21 mouse cellular contexts compared by ENCODE assay signal in the genomic region with DNA sequence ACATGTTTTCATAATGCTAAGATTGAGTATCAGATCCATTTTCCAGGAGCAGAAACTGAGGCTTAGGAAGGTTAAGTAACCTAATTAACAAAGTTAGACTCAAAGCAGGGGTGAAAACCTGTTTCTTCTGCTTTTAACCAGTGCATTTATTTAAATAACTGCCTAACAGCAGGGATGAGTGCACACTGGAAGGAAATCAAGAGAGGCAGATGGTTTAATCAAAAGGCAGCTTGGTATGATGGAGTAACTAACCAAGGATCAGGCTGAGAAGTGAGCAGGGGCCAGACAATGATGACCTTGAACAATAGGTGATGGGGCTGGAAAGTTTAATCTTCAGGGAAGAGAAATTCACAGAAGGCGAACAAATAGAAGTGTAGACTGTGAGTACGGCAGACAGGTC.
A peak's percentile ranks its signal among the peaks of the same experiment; 100 is the strongest.
DNase-seq lines count a peak whose midpoint lies in the region; ATAC-seq and TF ChIP-seq lines count a peak whose summit lies in the region.
"Had no signal": no experiment of that assay in that cellular context is flagged by ENCODE, and none has a peak within 500 bp of the region (broad histone marks: within the 10 kb centered on the region; RNA-seq: fewer than 3 reads in every experiment).

No protein-coding gene starts in this region.

- no peaks in the 10 kb centered on the region for H3K9me3 ChIP-seq in midbrain, embryonic 10.5 days (replicated peaks)
- H3K9me3 ChIP-seq: embryonic facial prominence, embryonic 10.5 days; forebrain, embryonic 10.5 days; hindbrain, embryonic 10.5 days; limb, embryonic 12.5 days had no signal

- TF ChIP-seq CTCF in brain, embryonic 14.5 days (IDR thresholded peaks at IDR 0.05; ENCODE audit: borderline replicate concordance, extremely low read depth, insufficient read depth, insufficient read length): no peak

- no peak for ATAC-seq in erythroblast, adult 5-6 weeks (replicated peaks; ENCODE audit: low FRiP score, poor library complexity, severe bottlenecking)
- ATAC-seq: intestine, postnatal 0 days; liver, postnatal 0 days; lung, postnatal 0 days had no signal

- no peak overlapping the region for H3K4me3 ChIP-seq in midbrain, embryonic 10.5 days
- H3K4me3 ChIP-seq: embryonic facial prominence, embryonic 10.5 days; forebrain, embryonic 10.5 days; gastrocnemius, adult 2 months; hindbrain, embryonic 10.5 days; limb, embryonic 12.5 days had no signal

- WGBS in midbrain, embryonic 10.5 days: 84% methylated on average over 2 of the region's 2 CpGs

- H3K36me3 ChIP-seq in midbrain, embryonic 10.5 days: no peaks in the 10 kb centered on the region
- H3K36me3 ChIP-seq: embryonic facial prominence, embryonic 10.5 days; forebrain, embryonic 10.5 days; hindbrain, embryonic 10.5 days; limb, embryonic 12.5 days had no signal

- no peaks in the 10 kb centered on the region for H3K27me3 ChIP-seq in midbrain, embryonic 10.5 days (ENCODE audit: low read depth, poor library complexity, severe bottlenecking)

- no peak overlapping the region for H3K27ac ChIP-seq in midbrain, embryonic 10.5 days (replicated peaks)
- H3K27ac ChIP-seq: embryonic facial prominence, embryonic 10.5 days; forebrain, embryonic 10.5 days; gastrocnemius, adult 2 months; hindbrain, embryonic 10.5 days; limb, embryonic 12.5 days; macrophage had no signal

- TF ChIP-seq POLR2A in brain, embryonic 14.5 days (IDR thresholded peaks at IDR 0.05; ENCODE audit: borderline replicate concordance, extremely low read depth, insufficient read depth, insufficient read length, poor library complexity, severe bottlenecking): no peak

- H3K4me1 ChIP-seq in midbrain, embryonic 10.5 days: no peaks in the 10 kb centered on the region
- H3K4me1 ChIP-seq: embryonic facial prominence, embryonic 10.5 days had no signal

- peak; percentile 46 for DNase-seq in layer of hippocampus, adult 9-10 months (ENCODE audit: low spot score)
- DNase-seq in layer of hippocampus, postnatal 10 days (ENCODE audit: low spot score in 2 of 2): no peak
- DNase-seq in R1 (ENCODE audit: low read depth, low spot score): peak; percentile 10
- DNase-seq in brain, embryonic 14.5 days (ENCODE audit: low read depth): peak; percentile 77
- DNase-seq in cerebellum, adult 9-10 months: peak; percentile 74
- no peak for DNase-seq in gastrocnemius, adult 8-10 months (ENCODE audit: low spot score in 2 of 2)
- no peak for DNase-seq in midbrain, embryonic 10.5 days (ENCODE audit: low spot score)
- DNase-seq: adrenal gland, postnatal 14 days; gastrocnemius, adult 2 months; kidney, postnatal 25 days; liver, postnatal 0 days; right cerebral cortex, postnatal 4 days; thymus, postnatal 14 days had no signal

Comparison
In these comparisons a context has a peak if more than half of its experiments do, and no peak if none do; other contexts are left out.
1. DNase-seq: peak in layer of hippocampus, adult 9-10 months (single experiment), R1 (single experiment), brain, embryonic 14.5 days (single experiment) and cerebellum, adult 9-10 months (single experiment); none in layer of hippocampus, postnatal 10 days (0 of 2), gastrocnemius, adult 8-10 months (0 of 2) and midbrain, embryonic 10.5 days (single experiment).